Mouse (Mus musculus): ENCODE measurements around the gene Enc1. TPM values are rescaled to one million over a fixed set of nuclear protein-coding genes. Genes with fewer than 3 reads are reported as not detected.

Enc1 gene
- polyA plus RNA-seq, 1 experiment from 2014 or later: 14.3 TPM

DNA sequence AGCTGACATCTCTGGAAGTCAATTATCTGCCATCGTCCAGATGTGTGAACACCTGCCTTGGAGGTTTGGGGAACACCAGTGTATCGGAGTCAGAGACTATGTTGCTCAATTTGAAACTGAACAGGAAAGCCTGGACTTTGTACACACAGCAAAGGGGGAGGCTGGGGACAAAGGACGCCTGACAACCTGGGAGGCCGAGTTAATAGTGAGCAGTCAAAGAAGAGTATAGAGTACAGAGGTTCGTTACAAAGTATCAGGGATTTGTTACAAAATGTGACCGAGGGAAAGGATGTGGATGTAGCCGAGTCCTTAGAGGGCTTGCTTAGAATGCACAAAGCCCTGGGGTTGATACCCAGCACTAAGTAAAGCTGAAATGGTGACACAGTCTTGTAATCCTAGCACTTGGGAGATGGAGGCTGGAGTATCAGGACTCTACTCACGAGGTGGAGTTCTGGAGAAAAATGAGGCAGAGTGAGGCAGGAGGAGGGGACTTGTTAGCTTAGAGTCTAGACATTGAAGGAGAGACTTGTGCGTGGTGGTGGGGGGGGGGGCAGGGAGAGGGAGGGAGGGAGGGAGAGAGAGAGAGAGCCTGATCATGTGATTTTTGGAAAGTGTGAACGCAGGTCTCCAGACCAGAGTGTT lies 16.4 kb upstream of the Enc1 start:
- Histone ChIP-seq H3K4me2 (replicated peaks; ENCODE audit: low read depth, low read length) (peak overlapping the region; percentile 50), H3K4me1 (ENCODE audit: insufficient read depth, low read length) (peaks cover 7% of the 10 kb centered on the region), H3K27ac (ENCODE audit: low read length) (0 out of 2 replicates have a peak overlapping the region, but pooled peaks have one; percentile 50), H3K27me3 (ENCODE audit: insufficient read depth, low read length) (no peaks in the 10 kb centered on the region), H3K4me3 (ENCODE audit: low read length) (no peak overlapping the region), H3K9ac (replicated peaks; ENCODE audit: low read length) (no peak overlapping the region), H3K9me3 (ENCODE audit: low read length) (peaks cover 4% of the 10 kb centered on the region; the same call in 1 of the 2 replicates), H3K36me3 (ENCODE audit: insufficient read depth, low read length) (no peaks in the 10 kb centered on the region)
- peak; percentile 84 for ATAC-seq (ENCODE audit: low FRiP score, low TSS enrichment)
- WGBS: 54% methylated on average over 10 of the region's 10 CpGs

DNA sequence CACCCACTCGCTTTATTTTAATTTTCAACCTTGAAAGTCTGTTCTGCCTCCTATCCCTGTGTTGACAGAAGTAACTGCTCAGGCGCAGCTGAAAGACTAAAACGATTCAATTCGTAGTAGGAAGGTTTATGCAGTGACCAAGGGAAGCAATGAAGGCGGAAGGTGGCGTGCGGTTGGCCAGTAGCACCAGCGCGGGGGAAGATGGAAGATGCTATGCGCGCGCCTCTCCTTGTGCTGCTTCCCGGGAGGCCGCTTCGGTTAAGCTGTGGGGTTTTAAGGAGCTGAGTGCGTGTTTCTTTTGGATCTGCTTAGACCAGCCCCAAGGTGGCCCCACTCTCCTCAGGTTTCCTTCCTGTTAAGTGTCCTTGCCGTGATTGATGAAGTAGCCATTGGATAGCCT lies 15.8 kb upstream of the Enc1 start:
- WGBS: 22% methylated on average over 17 of the region's 17 CpGs
- H3K4me3 ChIP-seq (ENCODE audit: low read length): peak overlapping the region; percentile 27
- peak overlapping the region; percentile 50 for H3K4me2 ChIP-seq (replicated peaks; ENCODE audit: low read depth, low read length)
- 0 out of 2 replicates have a peak overlapping the region, but pooled peaks have one; percentile 31 for H3K9ac ChIP-seq (replicated peaks; ENCODE audit: low read length)
- peak; percentile 29; the same call in 1 of the 2 replicates for ATAC-seq (ENCODE audit: low FRiP score, low TSS enrichment)
- H3K27ac ChIP-seq (ENCODE audit: low read length): peak overlapping the region; percentile 53; the same call in 1 of the 2 replicates
- peaks cover 7% of the 10 kb centered on the region for H3K4me1 ChIP-seq (ENCODE audit: insufficient read depth, low read length)
- H3K36me3 ChIP-seq (ENCODE audit: insufficient read depth, low read length): no peaks in the 10 kb centered on the region
- peaks cover 4% of the 10 kb centered on the region; the same call in 1 of the 2 replicates for H3K9me3 ChIP-seq (ENCODE audit: low read length)
- H3K27me3 ChIP-seq (ENCODE audit: insufficient read depth, low read length): no peaks in the 10 kb centered on the region

DNA sequence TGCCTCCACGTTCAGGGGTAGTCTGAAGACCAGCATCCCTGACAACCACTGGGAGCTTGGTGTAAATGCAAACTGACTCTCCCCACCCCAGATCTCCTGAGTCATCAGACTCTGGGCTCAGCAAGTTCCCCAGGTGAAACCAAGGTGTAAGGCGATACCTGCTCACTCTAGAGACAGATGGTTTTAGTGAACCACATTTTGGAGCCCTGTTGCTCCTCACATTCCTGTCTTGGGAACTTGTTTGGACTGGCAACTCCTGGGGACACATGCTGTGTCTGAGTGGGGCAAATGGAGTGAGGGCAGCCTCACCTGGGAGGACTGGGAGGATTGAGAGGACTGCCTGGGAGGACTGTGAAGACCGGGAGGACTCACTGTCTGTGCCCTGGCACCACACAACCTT lies 13.1 kb upstream of the Enc1 start:
- no peak overlapping the region for H3K27ac ChIP-seq (ENCODE audit: low read length)
- H3K9ac ChIP-seq (replicated peaks; ENCODE audit: low read length): no peak overlapping the region
- no peak overlapping the region for H3K4me2 ChIP-seq (replicated peaks; ENCODE audit: low read depth, low read length)
- H3K4me3 ChIP-seq (ENCODE audit: low read length): no peak overlapping the region
- H3K27me3 ChIP-seq (ENCODE audit: insufficient read depth, low read length): no peaks in the 10 kb centered on the region
- H3K9me3 ChIP-seq (ENCODE audit: low read length): peaks cover 4% of the 10 kb centered on the region; the same call in 1 of the 2 replicates
- WGBS: 92% methylated on average over 3 of the region's 3 CpGs
- H3K36me3 ChIP-seq (ENCODE audit: insufficient read depth, low read length): no peaks in the 10 kb centered on the region
- no peak for ATAC-seq (ENCODE audit: low FRiP score, low TSS enrichment)
- peaks cover 7% of the 10 kb centered on the region for H3K4me1 ChIP-seq (ENCODE audit: insufficient read depth, low read length)

DNA sequence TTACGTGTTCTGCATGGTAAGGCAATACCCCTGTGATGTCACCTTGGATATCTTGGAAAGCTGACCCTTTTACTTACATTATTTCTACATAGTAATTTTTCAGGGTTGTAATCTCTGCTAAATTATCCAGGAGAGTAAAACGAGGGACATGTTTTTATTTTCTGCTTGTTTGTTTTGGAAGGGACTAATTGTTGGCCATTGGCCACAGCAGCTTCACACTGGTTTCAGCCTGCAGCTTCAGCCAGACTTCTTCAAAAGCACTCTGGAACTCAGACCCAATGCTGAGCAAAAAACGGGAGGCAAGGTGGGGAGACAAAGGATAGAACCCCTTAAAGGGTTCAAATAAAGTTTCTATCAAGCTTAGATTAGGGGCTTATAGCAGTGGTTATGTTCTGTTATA lies 10.8 kb upstream of the Enc1 start:
- H3K36me3 ChIP-seq (ENCODE audit: insufficient read depth, low read length): no peaks in the 10 kb centered on the region
- WGBS: 41% methylated on average over 3 of the region's 3 CpGs
- no peak for ATAC-seq (ENCODE audit: low FRiP score, low TSS enrichment)
- H3K27me3 ChIP-seq (ENCODE audit: insufficient read depth, low read length): no peaks in the 10 kb centered on the region
- peaks cover 3% of the 10 kb centered on the region for H3K4me1 ChIP-seq (ENCODE audit: insufficient read depth, low read length)
- H3K27ac ChIP-seq (ENCODE audit: low read length): no peak overlapping the region
- no peak overlapping the region for H3K9ac ChIP-seq (replicated peaks; ENCODE audit: low read length)
- H3K9me3 ChIP-seq (ENCODE audit: low read length): peaks cover 4% of the 10 kb centered on the region; the same call in 1 of the 2 replicates
- no peak overlapping the region for H3K4me2 ChIP-seq (replicated peaks; ENCODE audit: low read depth, low read length)
- no peak overlapping the region for H3K4me3 ChIP-seq (ENCODE audit: low read length)

DNA sequence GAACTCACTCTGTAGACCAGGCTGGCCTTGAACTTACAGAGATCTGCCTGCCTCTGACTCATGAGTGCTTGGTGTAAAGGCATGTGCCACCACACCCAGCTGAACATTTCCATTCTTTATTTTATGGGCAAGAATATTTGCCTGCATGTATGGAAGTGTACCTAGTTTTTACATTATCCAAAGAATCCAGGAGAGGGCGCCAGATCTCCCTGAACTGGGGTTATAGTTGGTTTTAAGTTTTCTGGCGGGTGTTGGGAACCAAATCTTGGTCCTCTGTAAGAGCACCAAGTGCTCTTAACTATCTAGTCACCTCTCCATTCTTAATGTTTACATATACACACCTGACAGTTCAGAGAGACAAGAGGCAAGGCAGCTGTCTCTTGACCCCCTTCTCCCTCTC lies 7.8 kb upstream of the Enc1 start:
- ATAC-seq (ENCODE audit: low FRiP score, low TSS enrichment): no peak
- H3K4me1 ChIP-seq (ENCODE audit: insufficient read depth, low read length): peaks cover 5% of the 10 kb centered on the region; the same call in 1 of the 2 replicates
- H3K27ac ChIP-seq (ENCODE audit: low read length): no peak overlapping the region
- no peaks in the 10 kb centered on the region for H3K36me3 ChIP-seq (ENCODE audit: insufficient read depth, low read length)
- no peak overlapping the region for H3K9ac ChIP-seq (replicated peaks; ENCODE audit: low read length)
- no peak overlapping the region for H3K4me3 ChIP-seq (ENCODE audit: low read length)
- H3K4me2 ChIP-seq (replicated peaks; ENCODE audit: low read depth, low read length): no peak overlapping the region
- H3K9me3 ChIP-seq (ENCODE audit: low read length): no peaks in the 10 kb centered on the region
- WGBS: 86% methylated on average over 2 of the region's 2 CpGs
- H3K27me3 ChIP-seq (ENCODE audit: insufficient read depth, low read length): no peaks in the 10 kb centered on the region

DNA sequence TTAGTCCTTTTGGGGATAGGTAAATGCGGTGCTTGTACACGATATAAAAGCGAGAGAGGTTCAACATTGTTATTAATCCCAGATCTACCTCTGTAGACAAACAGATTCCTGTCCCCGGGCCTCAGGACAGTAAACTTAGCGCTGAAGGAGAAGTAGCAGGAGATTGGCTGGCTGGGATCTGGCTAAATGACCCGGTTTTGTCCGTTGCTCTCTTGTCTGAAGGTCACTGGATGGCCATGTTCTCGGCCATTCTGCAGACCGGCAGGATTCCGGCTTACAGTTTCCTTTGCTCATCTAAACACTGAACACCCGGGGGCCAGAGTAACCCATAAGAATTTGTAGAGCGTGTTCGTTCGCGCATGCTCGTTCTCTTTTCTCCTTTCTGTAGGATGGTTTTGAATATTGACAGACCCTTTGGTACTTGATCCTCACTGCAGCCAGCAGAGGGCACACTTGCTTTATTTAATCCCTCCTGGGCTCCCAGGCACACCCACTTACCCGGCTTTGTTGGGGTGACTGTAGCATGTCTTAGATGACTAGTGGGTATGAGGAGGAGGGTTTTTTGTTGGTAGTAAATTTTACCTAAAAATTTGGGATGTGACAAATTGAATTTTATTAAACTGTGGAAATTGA lies 6.0 kb upstream of the Enc1 start:
- no peak overlapping the region for H3K27ac ChIP-seq (ENCODE audit: low read length)
- peak overlapping the region; percentile 60 for H3K4me2 ChIP-seq (replicated peaks; ENCODE audit: low read depth, low read length)
- H3K9ac ChIP-seq (replicated peaks; ENCODE audit: low read length): peak overlapping the region; percentile 54
- ATAC-seq (ENCODE audit: low FRiP score, low TSS enrichment): peak; percentile 62; the same call in 1 of the 2 replicates
- no peaks in the 10 kb centered on the region for H3K9me3 ChIP-seq (ENCODE audit: low read length)
- H3K27me3 ChIP-seq (ENCODE audit: insufficient read depth, low read length): no peaks in the 10 kb centered on the region
- WGBS: 16% methylated on average over 17 of the region's 17 CpGs
- H3K4me1 ChIP-seq (ENCODE audit: insufficient read depth, low read length): peaks cover 20% of the 10 kb centered on the region; the same call in 1 of the 2 replicates
- H3K4me3 ChIP-seq (ENCODE audit: low read length): peak overlapping the region; percentile 41
- H3K36me3 ChIP-seq (ENCODE audit: insufficient read depth, low read length): no peaks in the 10 kb centered on the region

DNA sequence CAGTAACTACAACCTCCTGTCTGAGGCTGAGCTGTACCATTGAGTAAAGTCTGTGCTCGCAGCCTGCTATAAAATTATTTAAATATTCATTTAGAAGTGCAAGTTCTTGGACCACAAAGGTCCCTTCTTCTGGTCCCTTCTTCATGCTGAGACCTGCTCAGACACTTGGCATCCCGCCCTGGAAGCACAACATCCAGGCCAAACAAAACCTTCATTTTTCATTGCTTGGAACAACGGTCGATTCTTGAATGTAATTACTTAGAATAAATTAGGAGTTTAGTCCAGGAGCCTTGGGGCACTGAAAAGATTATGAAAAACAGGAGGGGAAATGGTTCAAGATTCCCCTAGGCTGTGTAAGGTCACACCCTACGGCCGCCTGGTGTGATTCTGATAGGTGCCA lies 5.0 kb upstream of the Enc1 start:
- Histone ChIP-seq H3K9me3 (ENCODE audit: low read length) (no peaks in the 10 kb centered on the region), H3K4me2 (replicated peaks; ENCODE audit: low read depth, low read length) (no peak overlapping the region), H3K27ac (ENCODE audit: low read length) (no peak overlapping the region), H3K36me3 (ENCODE audit: insufficient read depth, low read length) (no peaks in the 10 kb centered on the region), H3K27me3 (ENCODE audit: insufficient read depth, low read length) (no peaks in the 10 kb centered on the region), H3K4me1 (ENCODE audit: insufficient read depth, low read length) (peaks cover 24% of the 10 kb centered on the region; the same call in 1 of the 2 replicates), H3K4me3 (ENCODE audit: low read length) (no peak overlapping the region), H3K9ac (replicated peaks; ENCODE audit: low read length) (no peak overlapping the region)
- 72% methylated on average over 6 of the region's 6 CpGs for WGBS
- ATAC-seq (ENCODE audit: low FRiP score, low TSS enrichment): no peak

DNA sequence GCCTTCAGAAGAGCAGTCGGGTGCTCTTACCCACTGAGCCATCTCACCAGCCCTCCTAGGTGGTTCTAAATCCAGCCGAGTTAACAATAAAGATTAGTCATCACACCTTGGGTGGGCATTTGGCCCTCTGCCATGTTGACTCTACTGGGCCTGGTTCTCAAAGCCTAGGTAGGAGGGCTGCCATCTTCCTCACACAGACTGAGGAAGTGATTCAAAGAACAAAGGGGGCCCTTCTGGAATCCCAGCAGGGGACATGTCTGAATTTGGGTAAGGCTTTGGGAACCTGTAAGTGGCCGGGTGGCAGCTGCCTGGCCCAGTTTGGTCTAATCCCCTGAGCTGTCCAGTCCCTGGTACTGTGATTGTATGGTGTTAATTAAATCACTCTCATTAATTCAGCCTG lies 3.2 kb upstream of the Enc1 start:
- WGBS: 66% methylated on average over 3 of the region's 3 CpGs

DNA sequence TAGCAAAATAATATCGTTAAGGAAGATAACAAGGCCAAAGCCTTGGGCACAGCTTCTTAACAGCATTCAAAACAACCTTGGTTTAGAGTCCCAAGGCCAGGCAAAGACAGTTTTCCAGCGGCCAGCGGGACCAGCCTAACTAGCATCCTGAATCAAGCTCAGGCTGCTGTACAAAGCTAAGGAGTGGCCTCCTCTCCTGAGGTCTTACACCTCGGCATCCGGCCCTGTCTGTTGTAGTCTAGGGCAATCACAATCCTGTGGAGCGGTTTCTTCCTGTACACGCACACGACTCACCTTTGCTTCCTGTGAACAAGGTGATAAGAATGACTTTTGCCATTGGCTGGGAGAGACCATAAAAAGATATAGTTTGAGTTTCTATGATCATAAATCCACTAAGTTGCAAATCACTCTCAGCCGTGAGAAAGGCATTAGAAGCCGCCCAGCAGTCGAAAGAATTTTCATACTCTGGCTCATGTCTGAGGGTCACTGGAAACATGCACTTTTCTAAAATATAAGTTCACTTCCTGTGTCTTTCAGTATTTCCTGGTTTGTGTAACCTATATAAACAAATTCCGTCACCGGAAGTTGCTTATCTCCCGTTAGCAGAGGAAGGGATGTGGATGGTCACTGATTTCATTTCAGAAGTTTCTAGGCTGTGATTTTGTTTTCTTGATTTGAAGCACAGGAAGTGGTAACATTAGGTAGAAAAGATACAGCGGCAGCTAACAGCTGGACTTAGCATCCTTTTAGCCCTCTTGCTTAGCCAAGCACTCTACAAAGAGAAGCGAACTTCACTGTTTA lies 2.5 kb upstream of the Enc1 start:
- Histone ChIP-seq H3K4me2 (replicated peaks; ENCODE audit: low read depth, low read length) (no peak overlapping the region), H3K4me1 (ENCODE audit: insufficient read depth, low read length) (peaks cover 38% of the 10 kb centered on the region), H3K27me3 (ENCODE audit: insufficient read depth, low read length) (no peaks in the 10 kb centered on the region), H3K4me3 (ENCODE audit: low read length) (no peak overlapping the region), H3K36me3 (ENCODE audit: insufficient read depth, low read length) (no peaks in the 10 kb centered on the region), H3K27ac (ENCODE audit: low read length) (peak overlapping the region; percentile 96), H3K9ac (replicated peaks; ENCODE audit: low read length) (no peak overlapping the region), H3K9me3 (ENCODE audit: low read length) (no peaks in the 10 kb centered on the region)
- 39% methylated on average over 16 of the region's 16 CpGs for WGBS
- no peak for ATAC-seq (ENCODE audit: low FRiP score, low TSS enrichment)

More for the DNA sequence above, 3.2 kb upstream of the Enc1 start:
- Histone ChIP-seq H3K4me2 (replicated peaks; ENCODE audit: low read depth, low read length) (no peak overlapping the region), H3K4me3 (ENCODE audit: low read length) (no peak overlapping the region), H3K27ac (ENCODE audit: low read length) (peak overlapping the region; percentile 67; the same call in 1 of the 2 replicates), H3K9ac (replicated peaks; ENCODE audit: low read length) (no peak overlapping the region), H3K36me3 (ENCODE audit: insufficient read depth, low read length) (no peaks in the 10 kb centered on the region), H3K27me3 (ENCODE audit: insufficient read depth, low read length) (no peaks in the 10 kb centered on the region), H3K9me3 (ENCODE audit: low read length) (no peaks in the 10 kb centered on the region), H3K4me1 (ENCODE audit: insufficient read depth, low read length) (peaks cover 32% of the 10 kb centered on the region)
- ATAC-seq (ENCODE audit: low FRiP score, low TSS enrichment): no peak

All from kidney, embryonic 16.5 days (tissue).